Mouse (Mus musculus) gastrocnemius, adult 2 months (tissue): ENCODE data around the gene Zc2hc1c. TPM values are rescaled to one million over a fixed set of nuclear protein-coding genes. Genes with fewer than 3 reads are reported as not detected.

Source experiments
- DNase-seq: peaks from one replicate; pipeline ENCODE4 v3.0.0; 2022
- H3K27ac ChIP-seq: fragments of 200-600 bp; 2 replicates; pipeline ENCODE4 v1.8.1; 2022; ENCODE audit warnings: mild to moderate bottlenecking
- H3K4me3 ChIP-seq: fragments of 200-600 bp; 2 replicates; pipeline ENCODE4 v1.8.1; 2022; ENCODE audit warnings: mild to moderate bottlenecking, moderate library complexity
- CTCF ChIP-seq: fragments of 200-600 bp; IDR thresholded peaks from 2 replicates; pipeline ENCODE4 v1.8.1; 2022; ENCODE audit warnings: antibody characterized with exemption, mild to moderate bottlenecking, moderate library complexity
- intact Hi-C: fragments of 180-260 bp; cut with DNase I; formaldehyde crosslinking; loops from one replicate; pipeline ENCODE4 v1.15.1; 2025
- total RNA-seq, 2 experiments: library from RNA; stranded (reverse); gene quantifications; 2 replicates each; pipeline ENCODE4 v1.2.3; 2021

Zc2hc1c gene
- total RNA-seq, 2 experiments from 2014 or later = 0.95 to 1.7 TPM

GRCm38 (mm10) chr12:85305247-85305892 lies 17.0 kb downstream of the Zc2hc1c start:
- H3K4me3 ChIP-seq = peak overlapping the region; percentile 64
- peak; percentile 96 for TF ChIP-seq CTCF
- peak; percentile 86 for DNase-seq
- intact Hi-C loops = loop anchor here (1.0 to 2.0 kb wide), 3 partner anchors 137 to 213 kb away; no protein-coding TSS in a partner anchor
- H3K27ac ChIP-seq = peak overlapping the region; percentile 81

GRCm38 (mm10) chr12:85308651-85309050 lies 20.3 kb downstream of the Zc2hc1c start:
- intact Hi-C loops = no loop called here
- 0 out of 2 replicates have a peak overlapping the region, but pooled peaks have one; percentile 9 for H3K27ac ChIP-seq
- TF ChIP-seq CTCF = no peak
- peak; percentile 47 for DNase-seq
- no peak overlapping the region for H3K4me3 ChIP-seq

- no peak for TF ChIP-seq CTCF
- Histone ChIP-seq H3K4me3 (no peak overlapping the region), H3K27ac (no peak overlapping the region)
- intact Hi-C loops = no loop called here
- DNase-seq = no peak
These were observed 41.8 kb downstream of the Zc2hc1c start for GRCm38 (mm10) chr12:85330153-85330552.

- peak overlapping the region; percentile 77 for H3K4me3 ChIP-seq
- intact Hi-C loops = no loop called here
- DNase-seq = no peak
- no peak for TF ChIP-seq CTCF
- peak overlapping the region; percentile 46 for H3K27ac ChIP-seq
These were observed 49.3 kb downstream of the Zc2hc1c start for GRCm38 (mm10) chr12:85337567-85338311.

GRCm38 (mm10) chr12:85338815-85339214 lies 50.4 kb downstream of the Zc2hc1c start:
- peak overlapping the region; percentile 90 for H3K27ac ChIP-seq
- intact Hi-C loops = no loop called here

GRCm38 (mm10) chr12:85339243-85339729 lies 50.9 kb downstream of the Zc2hc1c start, which contains the start of gene Nek9:
Nek9 (minus strand) TSS chr12:85339362.
- intact Hi-C loops = no loop called here
- Histone ChIP-seq H3K4me3 (peak within 1 kb of the TSS; percentile 77), H3K27ac (peak within 1 kb of the TSS; percentile 90)
- peak; percentile 96 for DNase-seq
- no peak for TF ChIP-seq CTCF

More at GRCm38 (mm10) chr12:85338815-85339214, 50.4 kb downstream of the Zc2hc1c start:
- no peak for DNase-seq
- TF ChIP-seq CTCF = no peak
- peak overlapping the region; percentile 77 for H3K4me3 ChIP-seq

- intact Hi-C loops = no loop called here
These were observed 51.6 kb downstream of the Zc2hc1c start for GRCm38 (mm10) chr12:85339947-85340346.

GRCm38 (mm10) chr12:85341131-85341530 lies 52.7 kb downstream of the Zc2hc1c start:
- intact Hi-C loops = loop anchor here (1.0 kb wide), 1 partner anchor 150 kb away; no protein-coding TSS in a partner anchor
- H3K27ac ChIP-seq = no peak overlapping the region
- DNase-seq = no peak
- peak; percentile 73 for TF ChIP-seq CTCF
- H3K4me3 ChIP-seq = no peak overlapping the region

More at GRCm38 (mm10) chr12:85339947-85340346, 51.6 kb downstream of the Zc2hc1c start:
- DNase-seq = no peak
- Histone ChIP-seq H3K4me3 (peak overlapping the region; percentile 77), H3K27ac (peak overlapping the region; percentile 90)
- no peak for TF ChIP-seq CTCF

- Histone ChIP-seq H3K27ac (no peak overlapping the region), H3K4me3 (no peak overlapping the region)
- no peak for DNase-seq
- intact Hi-C loops = no loop called here
- TF ChIP-seq CTCF = no peak
These were observed 53.9 kb downstream of the Zc2hc1c start for GRCm38 (mm10) chr12:85342310-85342709.

- intact Hi-C loops = no loop called here
- Histone ChIP-seq H3K4me3 (no peak overlapping the region), H3K27ac (no peak overlapping the region)
- no peak for DNase-seq
- no peak for TF ChIP-seq CTCF
These were observed 55.9 kb downstream of the Zc2hc1c start for GRCm38 (mm10) chr12:85344252-85344651.

GRCm38 (mm10) chr12:85345559-85345958 lies 57.2 kb downstream of the Zc2hc1c start:
- intact Hi-C loops = loop anchor here (5.0 kb wide), 1 partner anchor 317 kb away; no protein-coding TSS in a partner anchor
- no peak for DNase-seq
- peak overlapping the region; percentile 38 for H3K27ac ChIP-seq
- TF ChIP-seq CTCF = no peak
- no peak overlapping the region for H3K4me3 ChIP-seq

GRCm38 (mm10) chr12:85346374-85346773 lies 58.0 kb downstream of the Zc2hc1c start:
- Histone ChIP-seq H3K4me3 (no peak overlapping the region), H3K27ac (peak overlapping the region; percentile 82; the same call in 1 of the 2 replicates)
- DNase-seq = no peak
- peak; percentile 81 for TF ChIP-seq CTCF
- intact Hi-C loops = loop anchor here (1.0 to 5.0 kb wide), 3 partner anchors 141 to 316 kb away; no protein-coding TSS in a partner anchor

- no peak for TF ChIP-seq CTCF
- H3K27ac ChIP-seq = peak overlapping the region; percentile 82
- intact Hi-C loops = loop anchor here (5.0 kb wide), 1 partner anchor 315 kb away; no protein-coding TSS in a partner anchor
These were observed 58.8 kb downstream of the Zc2hc1c start for GRCm38 (mm10) chr12:85347196-85347595.

More at GRCm38 (mm10) chr12:85347196-85347595, 58.8 kb downstream of the Zc2hc1c start:
- no peak overlapping the region for H3K4me3 ChIP-seq
- no peak for DNase-seq
